Mouse (Mus musculus): Measurements from ENCODE around the gene Dpm2. TPM values are rescaled to one million over a fixed set of nuclear protein-coding genes. Genes with fewer than 3 reads are reported as not detected.

Gene Dpm2
- polyA plus RNA-seq, 1 experiment from 2014 or later = 101 TPM

- peaks cover 54% of the 10 kb centered on the region for H3K4me1 ChIP-seq
- peak; percentile 81 for ATAC-seq (ENCODE audit: borderline replicate concordance, extremely low read depth, low FRiP score, low TSS enrichment)
- H3K4me2 ChIP-seq = peak overlapping the region; percentile 90
- 11% methylated on average over 52 of the region's 55 CpGs for WGBS
- H3K36me3 ChIP-seq = no peaks in the 10 kb centered on the region
- H3K27ac ChIP-seq = peak overlapping the region; percentile 65
- H3K27me3 ChIP-seq = no peaks in the 10 kb centered on the region
- H3K9me3 ChIP-seq = no peaks in the 10 kb centered on the region
- H3K9ac ChIP-seq = peak overlapping the region; percentile 69
- peak overlapping the region; percentile 80 for H3K4me3 ChIP-seq
These were observed 35.8 kb downstream of the Dpm2 start for GRCm38 (mm10) chr2:32606161-32607142.

- Histone ChIP-seq H3K4me3 (peak overlapping the region; percentile 80), H3K4me1 (peaks cover 45% of the 10 kb centered on the region), H3K36me3 (no peaks in the 10 kb centered on the region), H3K27ac (peak overlapping the region; percentile 65), H3K9ac (peak overlapping the region; percentile 69), H3K9me3 (no peaks in the 10 kb centered on the region), H3K4me2 (peak overlapping the region; percentile 90), H3K27me3 (no peaks in the 10 kb centered on the region)
- peak; percentile 32 for ATAC-seq (ENCODE audit: borderline replicate concordance, extremely low read depth, low FRiP score, low TSS enrichment)
- 3% methylated on average over 34 of the region's 34 CpGs for WGBS
These were observed 36.7 kb downstream of the Dpm2 start for GRCm38 (mm10) chr2:32607262-32607947.

GRCm38 (mm10) chr2:32608141-32608777 lies 37.6 kb downstream of the Dpm2 start:
- ATAC-seq (ENCODE audit: borderline replicate concordance, extremely low read depth, low FRiP score, low TSS enrichment) = peak; percentile 53
- peak overlapping the region; percentile 67 for H3K27ac ChIP-seq
- no peaks in the 10 kb centered on the region for H3K9me3 ChIP-seq
- H3K4me1 ChIP-seq = peaks cover 42% of the 10 kb centered on the region
- H3K36me3 ChIP-seq = no peaks in the 10 kb centered on the region
- peak overlapping the region; percentile 80 for H3K4me3 ChIP-seq
- 6% methylated on average over 25 of the region's 25 CpGs for whole genome bisulfite sequencing
- H3K9ac ChIP-seq = peak overlapping the region; percentile 38
- no peaks in the 10 kb centered on the region for H3K27me3 ChIP-seq
- H3K4me2 ChIP-seq = peak overlapping the region; percentile 90

GRCm38 (mm10) chr2:32608778-32609435 lies 38.2 kb downstream of the Dpm2 start:
- H3K4me3 ChIP-seq = peak overlapping the region; percentile 80
- peaks cover 3% of the 10 kb centered on the region; the same call in 1 of the 2 replicates for H3K36me3 ChIP-seq
- no peaks in the 10 kb centered on the region for H3K27me3 ChIP-seq
- peaks cover 42% of the 10 kb centered on the region for H3K4me1 ChIP-seq
- 50% methylated on average over 18 of the region's 18 CpGs for WGBS
- peak overlapping the region; percentile 67; the same call in 1 of the 2 replicates for H3K27ac ChIP-seq
- ATAC-seq (ENCODE audit: borderline replicate concordance, extremely low read depth, low FRiP score, low TSS enrichment) = no peak
- H3K4me2 ChIP-seq = peak overlapping the region; percentile 90
- peak overlapping the region; percentile 38 for H3K9ac ChIP-seq
- no peaks in the 10 kb centered on the region for H3K9me3 ChIP-seq

- Histone ChIP-seq H3K4me1 (peaks cover 42% of the 10 kb centered on the region), H3K4me2 (peak overlapping the region; percentile 72), H3K27me3 (no peaks in the 10 kb centered on the region), H3K4me3 (peak overlapping the region; percentile 47), H3K36me3 (peaks cover 14% of the 10 kb centered on the region), H3K9ac (peak overlapping the region; percentile 48), H3K27ac (peak overlapping the region; percentile 68), H3K9me3 (no peaks in the 10 kb centered on the region)
- no peak for ATAC-seq (ENCODE audit: borderline replicate concordance, extremely low read depth, low FRiP score, low TSS enrichment)
- 9% methylated on average over 23 of the region's 23 CpGs for whole genome bisulfite sequencing
These were observed 40.1 kb downstream of the Dpm2 start for GRCm38 (mm10) chr2:32610610-32611229.

- H3K4me2 ChIP-seq = no peak overlapping the region
- no peak for ATAC-seq (ENCODE audit: borderline replicate concordance, extremely low read depth, low FRiP score, low TSS enrichment)
- peaks cover 36% of the 10 kb centered on the region for H3K4me1 ChIP-seq
- WGBS = 70% methylated on average over 26 of the region's 26 CpGs
- no peak overlapping the region for H3K4me3 ChIP-seq
- no peaks in the 10 kb centered on the region for H3K27me3 ChIP-seq
- no peaks in the 10 kb centered on the region for H3K9me3 ChIP-seq
- peaks cover 24% of the 10 kb centered on the region for H3K36me3 ChIP-seq
- H3K27ac ChIP-seq = no peak overlapping the region
- no peak overlapping the region for H3K9ac ChIP-seq
These were observed 41.6 kb downstream of the Dpm2 start for GRCm38 (mm10) chr2:32612274-32612673.

- no peak for ATAC-seq (ENCODE audit: borderline replicate concordance, extremely low read depth, low FRiP score, low TSS enrichment)
- no peak overlapping the region for H3K9ac ChIP-seq
- no peak overlapping the region for H3K4me2 ChIP-seq
- no peak overlapping the region for H3K27ac ChIP-seq
- peaks cover 29% of the 10 kb centered on the region for H3K36me3 ChIP-seq
- WGBS = 100% methylated on average over 1 of the region's 1 CpGs
- H3K9me3 ChIP-seq = no peaks in the 10 kb centered on the region
- H3K4me1 ChIP-seq = peaks cover 36% of the 10 kb centered on the region
- no peaks in the 10 kb centered on the region for H3K27me3 ChIP-seq
- no peak overlapping the region for H3K4me3 ChIP-seq
These were observed 46.5 kb downstream of the Dpm2 start for GRCm38 (mm10) chr2:32617109-32617508.

GRCm38 (mm10) chr2:32617601-32618000 lies 46.9 kb downstream of the Dpm2 start:
- Histone ChIP-seq H3K4me1 (peaks cover 40% of the 10 kb centered on the region), H3K27me3 (no peaks in the 10 kb centered on the region), H3K9ac (no peak overlapping the region), H3K4me3 (no peak overlapping the region), H3K36me3 (peaks cover 29% of the 10 kb centered on the region), H3K27ac (no peak overlapping the region), H3K9me3 (no peaks in the 10 kb centered on the region), H3K4me2 (no peak overlapping the region)
- 94% methylated on average over 4 of the region's 4 CpGs for whole genome bisulfite sequencing
- ATAC-seq (ENCODE audit: borderline replicate concordance, extremely low read depth, low FRiP score, low TSS enrichment) = no peak

GRCm38 (mm10) chr2:32618051-32618450 lies 47.4 kb downstream of the Dpm2 start:
- Histone ChIP-seq H3K4me2 (no peak overlapping the region), H3K9ac (no peak overlapping the region), H3K36me3 (peaks cover 29% of the 10 kb centered on the region), H3K4me3 (no peak overlapping the region), H3K9me3 (no peaks in the 10 kb centered on the region), H3K27me3 (no peaks in the 10 kb centered on the region), H3K27ac (no peak overlapping the region), H3K4me1 (peaks cover 40% of the 10 kb centered on the region)
- ATAC-seq (ENCODE audit: borderline replicate concordance, extremely low read depth, low FRiP score, low TSS enrichment) = no peak
- 79% methylated on average over 9 of the region's 9 CpGs for WGBS

- H3K4me1 ChIP-seq = peaks cover 61% of the 10 kb centered on the region
- 4% methylated on average over 4 of the region's 4 CpGs for WGBS
- no peak overlapping the region for H3K9ac ChIP-seq
- peak; percentile 73 for ATAC-seq (ENCODE audit: borderline replicate concordance, extremely low read depth, low FRiP score, low TSS enrichment)
- H3K36me3 ChIP-seq = peaks cover 15% of the 10 kb centered on the region
- H3K27ac ChIP-seq = peak overlapping the region; percentile 89
- H3K9me3 ChIP-seq = no peaks in the 10 kb centered on the region
- H3K27me3 ChIP-seq = no peaks in the 10 kb centered on the region
- peak overlapping the region; percentile 17 for H3K4me2 ChIP-seq
- no peak overlapping the region for H3K4me3 ChIP-seq
These were observed 50.2 kb downstream of the Dpm2 start for GRCm38 (mm10) chr2:32620682-32621516.

Measured in lung, embryonic 15.5 days (tissue).